Mouse (Mus musculus): Measurements from ENCODE around the gene Smpd2. TPM values are rescaled to one million over a fixed set of nuclear protein-coding genes. Genes with fewer than 3 reads are reported as not detected.
A peak's percentile ranks its signal among the peaks of the same experiment; 100 is the strongest.

Gene Smpd2
- polyA plus RNA-seq, 1 experiment from 2014 or later: 11.4 TPM

DNA sequence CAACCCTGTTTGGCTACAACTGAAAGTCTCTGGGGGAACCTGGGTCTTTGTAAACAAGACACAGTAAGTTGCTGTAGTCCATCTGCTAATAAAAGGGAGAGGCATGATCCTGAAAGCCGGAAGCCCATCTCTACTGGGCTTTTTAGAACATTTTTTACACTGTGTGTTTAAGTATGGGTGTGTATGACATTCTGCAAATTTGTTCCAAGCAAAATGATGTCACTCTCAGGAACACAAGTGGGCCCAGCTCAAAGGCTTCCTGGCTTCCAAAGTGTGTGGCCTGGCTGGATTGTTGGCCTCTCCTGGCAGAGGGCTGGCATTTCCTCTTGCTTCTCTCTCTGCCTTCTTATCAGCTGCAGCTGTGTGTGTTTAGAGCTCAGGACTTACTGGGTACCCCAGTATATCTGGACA lies 15.2 kb downstream of the Smpd2 start:
- Histone ChIP-seq H3K4me2 (peak overlapping the region; percentile 15; the same call in 1 of the 2 replicates), H3K27ac (replicated peaks) (peak overlapping the region; percentile 24; the same call in 1 of the 2 replicates), H3K9ac (no peak overlapping the region)

GRCm38 (mm10) chr10:41473782-41474468 lies 16.2 kb downstream of the Smpd2 start:
- no peak overlapping the region for H3K9ac ChIP-seq
- no peak overlapping the region for H3K27ac ChIP-seq (replicated peaks)
- peak; percentile 29; the same call in 1 of the 2 replicates for ATAC-seq (ENCODE audit: insufficient read depth)
- no peaks in the 10 kb centered on the region for H3K9me3 ChIP-seq (replicated peaks)
- no peaks in the 10 kb centered on the region for H3K36me3 ChIP-seq (replicated peaks)
- WGBS (ENCODE audit: insufficient replicate concordance): 19% methylated on average over 6 of the region's 6 CpGs
- no peak overlapping the region for H3K4me3 ChIP-seq (replicated peaks)
- H3K4me2 ChIP-seq: no peak overlapping the region
- H3K27me3 ChIP-seq: peaks cover 29% of the 10 kb centered on the region
- H3K4me1 ChIP-seq (replicated peaks): peaks cover 56% of the 10 kb centered on the region

More for the DNA sequence above, 15.2 kb downstream of the Smpd2 start:
- Histone ChIP-seq H3K9me3 (replicated peaks) (no peaks in the 10 kb centered on the region), H3K27me3 (peaks cover 35% of the 10 kb centered on the region), H3K4me1 (replicated peaks) (peaks cover 56% of the 10 kb centered on the region), H3K4me3 (replicated peaks) (no peak overlapping the region), H3K36me3 (replicated peaks) (no peaks in the 10 kb centered on the region)
- no peak for ATAC-seq (ENCODE audit: insufficient read depth)
- WGBS (ENCODE audit: insufficient replicate concordance): 60% methylated on average over 1 of the region's 1 CpGs

- Histone ChIP-seq H3K4me3 (replicated peaks) (no peak overlapping the region), H3K36me3 (replicated peaks) (no peaks in the 10 kb centered on the region), H3K9ac (no peak overlapping the region), H3K27me3 (peaks cover 21% of the 10 kb centered on the region), H3K9me3 (replicated peaks) (no peaks in the 10 kb centered on the region), H3K4me2 (no peak overlapping the region), H3K27ac (replicated peaks) (no peak overlapping the region), H3K4me1 (replicated peaks) (peaks cover 55% of the 10 kb centered on the region)
- no peak for ATAC-seq (ENCODE audit: insufficient read depth)
- WGBS (ENCODE audit: insufficient replicate concordance): 47% methylated on average over 5 of the region's 5 CpGs
These were observed 17.1 kb downstream of the Smpd2 start for GRCm38 (mm10) chr10:41472962-41473481.

GRCm38 (mm10) chr10:41472534-41472933 lies 17.6 kb downstream of the Smpd2 start:
- ATAC-seq (ENCODE audit: insufficient read depth): no peak

DNA sequence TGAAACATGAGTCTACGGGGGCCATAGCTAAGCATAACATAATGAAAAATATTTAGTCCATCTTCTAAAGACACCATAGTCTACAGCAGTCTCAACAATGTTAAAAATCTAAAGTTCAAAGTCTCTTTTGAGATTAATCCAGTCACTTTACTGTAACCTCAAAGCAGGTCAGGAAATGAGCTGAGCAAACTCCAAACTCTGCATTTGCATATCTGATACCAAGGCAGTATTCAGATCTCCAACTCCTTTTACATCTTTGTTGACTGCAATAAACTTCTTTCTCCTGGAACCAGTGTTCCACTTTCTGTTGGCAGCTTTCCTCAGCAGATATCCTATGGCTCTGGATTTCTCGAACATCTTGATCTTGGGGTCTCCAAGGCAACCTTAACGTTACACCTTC lies 19.5 kb downstream of the Smpd2 start:
- no peak overlapping the region for H3K4me2 ChIP-seq
- H3K27ac ChIP-seq (replicated peaks): no peak overlapping the region
- WGBS (ENCODE audit: insufficient replicate concordance): 63% methylated on average over 3 of the region's 3 CpGs
- ATAC-seq (ENCODE audit: insufficient read depth): no peak
- H3K4me3 ChIP-seq (replicated peaks): no peak overlapping the region
- H3K9me3 ChIP-seq (replicated peaks): no peaks in the 10 kb centered on the region
- 0 out of 2 replicates have a peak, but pooled peaks cover 5% of the 10 kb centered on the region for H3K36me3 ChIP-seq (replicated peaks)
- H3K4me1 ChIP-seq (replicated peaks): peaks cover 32% of the 10 kb centered on the region
- H3K27me3 ChIP-seq: no peaks in the 10 kb centered on the region; the same call in 1 of the 2 replicates
- H3K9ac ChIP-seq: no peak overlapping the region

More at GRCm38 (mm10) chr10:41472534-41472933, 17.6 kb downstream of the Smpd2 start:
- no peak overlapping the region for H3K9ac ChIP-seq
- H3K4me3 ChIP-seq (replicated peaks): no peak overlapping the region
- H3K36me3 ChIP-seq (replicated peaks): no peaks in the 10 kb centered on the region
- no peak overlapping the region for H3K4me2 ChIP-seq
- H3K4me1 ChIP-seq (replicated peaks): peaks cover 50% of the 10 kb centered on the region
- H3K9me3 ChIP-seq (replicated peaks): no peaks in the 10 kb centered on the region
- H3K27ac ChIP-seq (replicated peaks): no peak overlapping the region
- peaks cover 18% of the 10 kb centered on the region for H3K27me3 ChIP-seq

DNA sequence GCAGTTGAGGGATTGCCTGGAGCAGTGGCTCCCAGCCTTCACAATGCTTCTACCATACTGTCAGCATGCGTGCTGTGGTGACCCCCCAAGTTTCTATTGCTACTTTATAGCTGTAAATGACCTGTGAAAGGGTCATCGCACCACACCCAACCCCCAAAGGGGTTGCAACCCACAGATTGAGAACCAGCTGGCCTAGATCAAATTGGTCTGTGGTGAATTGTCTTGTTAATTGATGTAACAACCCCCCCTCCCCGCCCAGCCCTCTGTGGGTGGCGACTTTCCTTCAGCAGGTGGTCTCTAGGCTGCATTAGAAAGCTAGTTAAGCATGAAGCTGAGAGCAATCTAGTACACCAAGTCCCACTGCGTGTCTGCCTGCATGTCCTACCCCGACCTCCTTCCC lies 22.8 kb downstream of the Smpd2 start:
- H3K9ac ChIP-seq: no peak overlapping the region
- H3K4me3 ChIP-seq (replicated peaks): no peak overlapping the region
- peaks cover 23% of the 10 kb centered on the region for H3K36me3 ChIP-seq (replicated peaks)
- no peak for ATAC-seq (ENCODE audit: insufficient read depth)
- no peaks in the 10 kb centered on the region for H3K27me3 ChIP-seq
- H3K4me1 ChIP-seq (replicated peaks): 0 out of 2 replicates have a peak, but pooled peaks cover 4% of the 10 kb centered on the region
- 68% methylated on average over 6 of the region's 6 CpGs for WGBS (ENCODE audit: insufficient replicate concordance)
- H3K9me3 ChIP-seq (replicated peaks): no peaks in the 10 kb centered on the region
- no peak overlapping the region for H3K4me2 ChIP-seq
- H3K27ac ChIP-seq (replicated peaks): no peak overlapping the region

DNA sequence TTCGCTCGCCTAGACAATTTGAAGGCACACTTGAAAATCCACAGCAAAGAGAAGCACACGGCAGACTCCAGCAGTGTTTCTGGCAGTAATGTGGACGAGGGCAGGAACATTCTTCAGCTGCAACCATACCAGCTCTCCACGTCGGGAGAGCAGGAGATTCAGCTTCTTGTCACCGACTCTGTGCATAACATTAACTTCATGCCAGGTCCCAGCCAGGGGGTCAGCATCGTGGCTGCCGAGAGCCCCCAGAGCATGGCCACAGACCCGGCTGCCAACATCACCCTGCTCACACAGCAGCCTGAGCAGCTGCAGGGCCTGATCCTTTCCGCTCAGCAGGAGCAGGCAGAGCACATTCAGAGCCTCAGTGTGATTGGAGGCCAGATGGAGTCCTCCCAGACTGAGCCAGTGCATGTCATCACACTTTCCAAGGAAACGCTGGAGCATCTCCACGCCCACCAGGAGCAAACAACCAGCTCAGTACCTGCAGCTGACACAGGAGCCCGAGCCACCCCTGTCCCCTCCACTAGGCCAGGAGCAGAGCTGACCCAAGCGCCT lies 25.7 kb downstream of the Smpd2 start:
- Histone ChIP-seq H3K4me1 (replicated peaks) (no peaks in the 10 kb centered on the region), H3K9me3 (replicated peaks) (no peaks in the 10 kb centered on the region), H3K27ac (replicated peaks) (no peak overlapping the region), H3K36me3 (replicated peaks) (peaks cover 23% of the 10 kb centered on the region), H3K4me2 (no peak overlapping the region), H3K9ac (no peak overlapping the region), H3K4me3 (replicated peaks) (no peak overlapping the region), H3K27me3 (no peaks in the 10 kb centered on the region)
- 79% methylated on average over 15 of the region's 15 CpGs for WGBS (ENCODE audit: insufficient replicate concordance)
- ATAC-seq (ENCODE audit: insufficient read depth): no peak

- H3K9ac ChIP-seq: no peak overlapping the region
- H3K4me2 ChIP-seq: no peak overlapping the region
- no peaks in the 10 kb centered on the region for H3K9me3 ChIP-seq (replicated peaks)
- no peak overlapping the region for H3K27ac ChIP-seq (replicated peaks)
- H3K4me1 ChIP-seq (replicated peaks): peaks cover 3% of the 10 kb centered on the region; the same call in 1 of the 2 replicates
- WGBS (ENCODE audit: insufficient replicate concordance): 62% methylated on average over 3 of the region's 3 CpGs
- ATAC-seq (ENCODE audit: insufficient read depth): no peak
- peaks cover 37% of the 10 kb centered on the region for H3K36me3 ChIP-seq (replicated peaks)
- H3K4me3 ChIP-seq (replicated peaks): no peak overlapping the region
- no peaks in the 10 kb centered on the region for H3K27me3 ChIP-seq
These were observed 29.0 kb downstream of the Smpd2 start for GRCm38 (mm10) chr10:41461057-41461722.

DNA sequence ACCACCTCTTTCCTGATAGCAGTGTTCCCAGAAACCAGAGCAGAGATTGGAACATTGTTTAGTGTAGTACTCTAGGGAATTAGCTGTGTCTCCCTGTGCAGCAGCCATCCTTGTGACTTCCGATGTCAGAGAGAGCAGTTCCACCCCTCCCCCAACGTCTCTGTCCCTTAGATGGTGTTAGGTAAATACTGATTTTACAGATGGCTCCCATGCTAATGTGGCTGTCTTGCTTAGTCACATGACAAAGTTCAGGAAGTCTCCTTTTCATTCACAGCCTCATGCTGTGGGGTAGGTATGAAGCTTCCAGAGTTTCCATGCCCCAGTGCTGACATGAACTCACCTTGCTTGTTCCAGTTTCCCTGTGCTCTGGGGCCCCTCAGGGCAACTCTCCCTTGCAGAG lies 29.7 kb downstream of the Smpd2 start:
- WGBS (ENCODE audit: insufficient replicate concordance): 24% methylated on average over 2 of the region's 2 CpGs
- no peaks in the 10 kb centered on the region for H3K9me3 ChIP-seq (replicated peaks)
- no peak overlapping the region for H3K9ac ChIP-seq
- no peaks in the 10 kb centered on the region for H3K27me3 ChIP-seq
- ATAC-seq (ENCODE audit: insufficient read depth): no peak
- no peak overlapping the region for H3K4me2 ChIP-seq
- peaks cover 42% of the 10 kb centered on the region for H3K36me3 ChIP-seq (replicated peaks)
- H3K4me1 ChIP-seq (replicated peaks): peaks cover 8% of the 10 kb centered on the region
- no peak overlapping the region for H3K27ac ChIP-seq (replicated peaks)
- no peak overlapping the region for H3K4me3 ChIP-seq (replicated peaks)

DNA sequence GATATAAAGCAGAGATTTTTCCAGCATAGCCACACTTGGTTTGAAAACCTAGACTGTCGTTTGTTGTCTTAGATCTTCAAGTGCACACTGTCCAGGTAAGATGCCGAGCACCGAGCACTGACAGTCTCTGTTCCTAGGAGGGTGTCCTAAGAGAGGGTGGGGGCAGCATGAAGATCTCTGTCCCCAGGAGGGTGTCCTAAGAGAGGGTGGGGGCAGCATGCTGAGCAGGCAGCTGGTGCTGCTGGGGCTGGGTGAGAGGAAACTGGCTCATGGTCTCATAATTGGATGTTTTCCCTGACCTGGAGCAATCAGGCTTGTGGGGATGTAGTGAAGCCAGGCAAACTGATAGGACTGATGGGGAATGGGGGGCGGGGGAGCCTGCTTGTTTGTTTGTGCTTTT lies 30.2 kb downstream of the Smpd2 start:
- 79% methylated on average over 4 of the region's 4 CpGs for WGBS (ENCODE audit: insufficient replicate concordance)
- no peak overlapping the region for H3K27ac ChIP-seq (replicated peaks)
- no peak for ATAC-seq (ENCODE audit: insufficient read depth)

GRCm38 (mm10) chr10:41452791-41453190 lies 37.4 kb downstream of the Smpd2 start:
- Histone ChIP-seq H3K9me3 (replicated peaks) (no peaks in the 10 kb centered on the region), H3K4me2 (no peak overlapping the region), H3K27ac (replicated peaks) (no peak overlapping the region), H3K4me3 (replicated peaks) (no peak overlapping the region), H3K4me1 (replicated peaks) (peaks cover 49% of the 10 kb centered on the region), H3K9ac (no peak overlapping the region), H3K27me3 (no peaks in the 10 kb centered on the region), H3K36me3 (replicated peaks) (peaks cover 36% of the 10 kb centered on the region)
- 81% methylated on average over 3 of the region's 3 CpGs for WGBS (ENCODE audit: insufficient replicate concordance)
- ATAC-seq (ENCODE audit: insufficient read depth): no peak

More for the DNA sequence above, 30.2 kb downstream of the Smpd2 start:
- Histone ChIP-seq H3K27me3 (no peaks in the 10 kb centered on the region), H3K4me1 (replicated peaks) (peaks cover 8% of the 10 kb centered on the region), H3K4me2 (no peak overlapping the region), H3K4me3 (replicated peaks) (no peak overlapping the region), H3K9ac (no peak overlapping the region), H3K9me3 (replicated peaks) (no peaks in the 10 kb centered on the region), H3K36me3 (replicated peaks) (peaks cover 47% of the 10 kb centered on the region)

Measured in liver, embryonic 15.5 days (tissue).